Mouse (Mus musculus) midbrain, embryonic 16.5 days (tissue): ENCODE measurements around the gene Krt27. TPM values are rescaled to one million over a fixed set of nuclear protein-coding genes. Genes with fewer than 3 reads are reported as not detected.

Experiments used
- ATAC-seq: fragments of 200-750 bp; cut with Nextera tagmentation; 2 replicates; pipeline ENCODE4 v1.8.0; 2017; ENCODE audit warnings: moderate TSS enrichment
- H3K27ac ChIP-seq: fragments of 300-500 bp; sonication (generic); 2 replicates; pipeline ENCODE4 v1.5.1; 2014; ENCODE audit warnings: mild to moderate bottlenecking, low read length, mixed read lengths
- H3K27me3 ChIP-seq: fragments of 300-500 bp; sonication (generic); 2 replicates; pipeline ENCODE4 v1.6.1; 2014; ENCODE audit warnings: low read depth, low read length, mixed read lengths; ENCODE audit not compliant: control insufficient read depth, insufficient read depth
- H3K36me3 ChIP-seq: fragments of 300-500 bp; sonication (generic); 2 replicates; pipeline ENCODE4 v1.6.1; 2014; ENCODE audit warnings: mild to moderate bottlenecking, low read length, moderate library complexity, mixed read lengths; ENCODE audit not compliant: control insufficient read depth, insufficient read depth
- H3K4me1 ChIP-seq: fragments of 300-500 bp; sonication (generic); 2 replicates; pipeline ENCODE4 v1.6.1; 2014; ENCODE audit warnings: mild to moderate bottlenecking, low read length, mixed read lengths; ENCODE audit not compliant: control insufficient read depth, insufficient read depth
- H3K4me2 ChIP-seq: fragments of 300-500 bp; sonication (generic); 2 replicates; pipeline ENCODE4 v1.6.1; 2014; ENCODE audit warnings: mild to moderate bottlenecking, low read length, mixed read lengths
- H3K4me3 ChIP-seq: fragments of 300-500 bp; sonication (generic); 2 replicates; pipeline ENCODE4 v1.5.1; 2014; ENCODE audit warnings: low read depth, mild to moderate bottlenecking, low read length, moderate library complexity, mixed read lengths
- H3K9ac ChIP-seq: fragments of 300-500 bp; sonication (generic); 2 replicates; pipeline ENCODE4 v1.6.1; 2014; ENCODE audit warnings: low read depth, low read length, mixed read lengths
- H3K9me3 ChIP-seq: fragments of 300-500 bp; sonication (generic); replicated peaks from 2 replicates; pipeline ENCODE4 v1.6.1; 2014; ENCODE audit warnings: mild to moderate bottlenecking, low read length, mixed read lengths; ENCODE audit not compliant: control insufficient read depth, poor library complexity, severe bottlenecking
- WGBS: fragments of 180-500 bp; shearing (Covaris S2); extraction: QIAGEN DNeasy Blood & Tissue Kit; methylation state at CpG from one replicate; pipeline ENCODE4 v1.1.7; 2014; 5-methylcytosine and 5-hydroxymethylcytosine counted together
- polyA plus RNA-seq: library from polyadenylated mRNA; unstranded; fragments of >200 nt; fragmentation: Nextera tagmentation; extraction: Ambion mirVana; gene quantifications from 2 replicates; pipeline ENCODE4 v1.2.1, GENCODE M21; 2015

The Krt27 gene
- polyA plus RNA-seq: not detected in 2 replicates

GRCm38 (mm10) chr11:99351004-99351403 lies at the start of gene Krt27:
Krt27 (minus strand) TSS chr11:99351104.
- Histone ChIP-seq H3K36me3 (no peaks in the 10 kb centered on the region), H3K4me3 (no peak within 1 kb of the TSS), H3K9ac (no peak within 1 kb of the TSS), H3K4me2 (no peak within 1 kb of the TSS), H3K27ac (no peak within 1 kb of the TSS), H3K27me3 (no peaks in the 10 kb centered on the region), H3K9me3 (no peaks in the 10 kb centered on the region), H3K4me1 (no peaks in the 10 kb centered on the region)
- WGBS: 80% methylated on average over 12 of the region's 12 CpGs
- ATAC-seq: no peak

DNA sequence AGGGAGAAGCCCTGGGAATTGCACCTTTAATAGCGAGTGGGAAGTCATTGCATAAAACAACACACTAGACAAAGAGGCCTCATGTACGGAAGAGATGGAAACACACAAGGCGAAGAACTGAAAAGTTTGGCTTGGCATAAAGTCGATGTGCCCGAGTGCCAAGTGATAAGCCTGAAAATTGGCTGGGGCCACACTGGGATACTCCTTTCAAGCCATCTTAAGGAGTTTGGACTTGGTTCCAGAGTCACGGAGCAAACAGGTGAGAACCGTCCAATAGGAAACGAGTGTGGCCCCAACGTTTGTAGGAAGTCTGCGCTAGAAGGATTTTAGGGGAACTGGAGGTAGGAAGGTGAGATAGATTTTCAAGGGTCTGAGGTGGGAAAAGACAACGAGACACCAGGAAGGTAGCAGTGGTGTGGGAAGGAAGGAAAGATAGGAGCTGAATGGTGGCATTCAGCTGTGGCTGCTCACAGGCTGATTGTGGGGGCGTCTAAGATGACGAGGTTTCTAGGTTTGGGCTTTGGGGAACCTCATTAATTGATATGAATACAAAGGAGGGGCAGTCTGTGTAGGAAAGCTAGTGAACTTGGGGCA lies 49.1 kb upstream of the Krt27 start:
- no peak for ATAC-seq
- H3K27ac ChIP-seq: no peak overlapping the region
- H3K36me3 ChIP-seq: no peaks in the 10 kb centered on the region
- H3K4me3 ChIP-seq: no peak overlapping the region
- H3K4me1 ChIP-seq: no peaks in the 10 kb centered on the region
- WGBS: 90% methylated on average over 13 of the region's 13 CpGs
- no peaks in the 10 kb centered on the region; the same call in 1 of the 2 replicates for H3K27me3 ChIP-seq
- no peak overlapping the region for H3K4me2 ChIP-seq
- no peaks in the 10 kb centered on the region for H3K9me3 ChIP-seq
- H3K9ac ChIP-seq: no peak overlapping the region

- Histone ChIP-seq H3K4me2 (no peak overlapping the region), H3K27ac (no peak overlapping the region), H3K9ac (no peak overlapping the region), H3K4me1 (no peaks in the 10 kb centered on the region), H3K4me3 (no peak overlapping the region), H3K27me3 (no peaks in the 10 kb centered on the region; the same call in 1 of the 2 replicates), H3K36me3 (no peaks in the 10 kb centered on the region), H3K9me3 (no peaks in the 10 kb centered on the region)
- 47% methylated on average over 8 of the region's 8 CpGs for WGBS
- ATAC-seq: no peak
Observed at GRCm38 (mm10) chr11:99398832-99399231, 47.9 kb upstream of the Krt27 start.

GRCm38 (mm10) chr11:99398084-99398483 lies 47.2 kb upstream of the Krt27 start:
- no peak overlapping the region for H3K4me3 ChIP-seq
- H3K27ac ChIP-seq: no peak overlapping the region
- WGBS: 87% methylated on average over 3 of the region's 3 CpGs
- no peaks in the 10 kb centered on the region for H3K9me3 ChIP-seq
- no peaks in the 10 kb centered on the region; the same call in 1 of the 2 replicates for H3K27me3 ChIP-seq
- no peak for ATAC-seq
- H3K36me3 ChIP-seq: no peaks in the 10 kb centered on the region
- H3K9ac ChIP-seq: no peak overlapping the region
- H3K4me2 ChIP-seq: no peak overlapping the region
- no peaks in the 10 kb centered on the region for H3K4me1 ChIP-seq

DNA sequence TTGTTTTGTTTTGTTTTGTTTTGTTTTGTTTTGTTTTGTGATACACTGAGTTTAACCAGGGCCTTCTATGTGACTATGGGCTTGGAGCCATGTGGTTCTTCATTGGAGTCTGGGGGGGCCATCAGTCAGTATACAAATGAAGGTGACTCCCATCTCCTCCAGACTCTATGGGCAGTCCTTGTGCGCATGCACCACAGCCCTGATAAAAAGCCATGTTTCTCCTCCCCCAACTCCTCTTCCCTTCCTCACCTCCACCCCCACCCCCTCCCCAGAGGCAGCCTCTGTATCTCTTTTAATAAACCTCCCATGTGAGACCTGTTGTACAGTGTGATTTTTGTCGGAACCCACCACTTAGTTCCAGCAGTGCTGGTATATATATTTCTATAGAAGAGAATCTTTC lies 45.8 kb upstream of the Krt27 start:
- no peaks in the 10 kb centered on the region for H3K9me3 ChIP-seq
- WGBS: 45% methylated on average over 2 of the region's 2 CpGs
- no peaks in the 10 kb centered on the region for H3K36me3 ChIP-seq
- no peaks in the 10 kb centered on the region for H3K4me1 ChIP-seq
- H3K9ac ChIP-seq: no peak overlapping the region
- H3K27ac ChIP-seq: no peak overlapping the region
- no peak overlapping the region for H3K4me2 ChIP-seq
- ATAC-seq: no peak
- H3K4me3 ChIP-seq: no peak overlapping the region
- H3K27me3 ChIP-seq: no peaks in the 10 kb centered on the region

GRCm38 (mm10) chr11:99396034-99396433 lies 45.1 kb upstream of the Krt27 start:
- Histone ChIP-seq H3K4me1 (no peaks in the 10 kb centered on the region), H3K4me2 (no peak overlapping the region), H3K4me3 (no peak overlapping the region), H3K9me3 (no peaks in the 10 kb centered on the region), H3K27me3 (no peaks in the 10 kb centered on the region), H3K9ac (no peak overlapping the region), H3K36me3 (no peaks in the 10 kb centered on the region), H3K27ac (no peak overlapping the region)
- 15% methylated on average over 3 of the region's 3 CpGs for WGBS
- no peak for ATAC-seq

DNA sequence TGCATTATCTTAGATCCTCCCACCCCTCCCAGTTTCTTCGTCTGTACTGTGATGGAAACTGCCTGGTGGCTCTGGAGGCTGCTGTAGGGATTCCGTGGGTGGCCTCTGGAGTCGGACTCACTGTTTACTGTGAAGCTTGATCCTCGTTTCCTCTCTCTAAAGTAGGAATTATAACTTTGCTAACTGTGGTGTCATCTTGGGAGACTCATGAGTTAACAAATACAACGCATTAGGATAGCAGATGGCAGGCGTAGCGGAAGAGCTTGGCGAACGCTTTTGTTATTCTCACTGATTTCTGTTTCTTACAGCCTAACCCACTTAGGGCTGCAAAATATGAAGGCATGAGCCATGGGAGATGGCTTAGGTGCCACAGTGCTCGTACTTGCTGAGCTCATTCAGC lies 41.6 kb upstream of the Krt27 start:
- no peak for ATAC-seq
- Histone ChIP-seq H3K27me3 (no peaks in the 10 kb centered on the region), H3K9ac (no peak overlapping the region), H3K4me1 (no peaks in the 10 kb centered on the region; the same call in 1 of the 2 replicates), H3K4me3 (no peak overlapping the region), H3K27ac (no peak overlapping the region), H3K4me2 (no peak overlapping the region), H3K36me3 (no peaks in the 10 kb centered on the region), H3K9me3 (no peaks in the 10 kb centered on the region)
- 87% methylated on average over 10 of the region's 10 CpGs for WGBS

DNA sequence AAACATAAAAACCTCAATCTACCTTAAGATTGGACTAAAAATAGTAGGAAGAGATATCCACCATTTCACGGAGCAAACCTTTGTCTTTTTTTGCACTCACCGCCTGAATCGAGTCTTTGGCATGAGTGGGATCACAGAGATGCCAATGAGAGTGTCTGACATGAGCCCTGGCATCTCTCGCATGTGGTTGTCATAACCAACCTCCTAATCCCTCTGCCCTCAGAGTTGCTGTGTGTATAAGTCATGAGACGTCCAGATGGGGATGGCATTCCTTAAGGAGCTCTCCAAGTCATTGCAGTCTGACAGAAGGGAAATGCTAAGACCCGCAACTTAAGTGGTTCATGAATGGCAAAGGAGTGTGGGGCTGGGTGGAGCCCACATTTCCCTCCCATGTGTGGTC lies 40.5 kb upstream of the Krt27 start:
- Histone ChIP-seq H3K9ac (no peak overlapping the region), H3K4me2 (no peak overlapping the region), H3K4me3 (no peak overlapping the region), H3K27me3 (no peaks in the 10 kb centered on the region), H3K4me1 (peaks cover 4% of the 10 kb centered on the region), H3K36me3 (no peaks in the 10 kb centered on the region), H3K9me3 (no peaks in the 10 kb centered on the region), H3K27ac (no peak overlapping the region)
- no peak for ATAC-seq
- 87% methylated on average over 6 of the region's 6 CpGs for WGBS

GRCm38 (mm10) chr11:99390866-99391265 lies 40.0 kb upstream of the Krt27 start:
- H3K4me1 ChIP-seq: peaks cover 4% of the 10 kb centered on the region
- no peaks in the 10 kb centered on the region for H3K9me3 ChIP-seq
- no peak overlapping the region for H3K4me3 ChIP-seq
- WGBS: 82% methylated on average over 7 of the region's 7 CpGs
- no peak overlapping the region for H3K4me2 ChIP-seq
- H3K27ac ChIP-seq: no peak overlapping the region
- H3K36me3 ChIP-seq: no peaks in the 10 kb centered on the region
- no peaks in the 10 kb centered on the region for H3K27me3 ChIP-seq
- no peak for ATAC-seq
- H3K9ac ChIP-seq: no peak overlapping the region
